Mouse (Mus musculus): Measurements from ENCODE around the gene Ypel2. TPM values are rescaled to one million over a fixed set of nuclear protein-coding genes. Genes with fewer than 3 reads are reported as not detected.

The Ypel2 gene
- polyA plus RNA-seq, 1 experiment from 2014 or later = 11.6 TPM

DNA sequence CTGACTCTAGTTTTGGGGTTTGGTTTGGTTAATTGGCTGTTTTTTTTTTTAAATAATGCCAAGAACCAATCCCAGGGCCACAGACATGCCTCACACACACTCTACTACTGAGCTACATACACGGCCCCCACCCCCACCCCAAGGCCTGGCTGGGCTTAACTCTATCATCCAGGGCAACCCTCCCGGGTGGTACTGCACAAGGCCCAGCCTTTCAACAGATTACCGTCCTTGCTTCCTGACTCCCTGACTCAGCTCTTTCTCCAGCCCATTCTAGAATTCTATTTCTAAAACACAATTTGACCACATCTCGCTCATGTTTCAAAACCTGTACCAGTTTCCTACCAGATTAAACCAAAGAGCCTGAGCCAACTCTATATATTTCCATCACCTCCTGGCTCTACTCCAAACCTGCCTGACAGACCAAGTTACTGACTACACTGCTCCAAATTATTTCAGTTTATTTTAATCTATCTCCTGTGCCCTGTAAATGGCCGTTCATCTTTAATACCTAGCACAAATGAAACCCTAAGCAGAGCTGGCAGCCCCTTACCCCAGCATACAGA is 12.2 kb downstream of the Ypel2 start:
- 74% methylated on average over 5 of the region's 5 CpGs for WGBS
- Histone ChIP-seq H3K27me3 (ENCODE audit: insufficient read depth, low read length) (no peaks in the 10 kb centered on the region), H3K4me2 (replicated peaks; ENCODE audit: low read depth, low read length) (no peak overlapping the region), H3K9ac (replicated peaks; ENCODE audit: low read length) (no peak overlapping the region), H3K36me3 (ENCODE audit: insufficient read depth, low read length) (peaks cover 6% of the 10 kb centered on the region; the same call in 1 of the 2 replicates), H3K4me3 (ENCODE audit: low read length) (no peak overlapping the region), H3K27ac (ENCODE audit: low read length) (no peak overlapping the region), H3K9me3 (ENCODE audit: low read length) (no peaks in the 10 kb centered on the region), H3K4me1 (ENCODE audit: insufficient read depth, low read length) (peaks cover 6% of the 10 kb centered on the region; the same call in 1 of the 2 replicates)
- ATAC-seq (ENCODE audit: low FRiP score, low TSS enrichment) = no peak

DNA sequence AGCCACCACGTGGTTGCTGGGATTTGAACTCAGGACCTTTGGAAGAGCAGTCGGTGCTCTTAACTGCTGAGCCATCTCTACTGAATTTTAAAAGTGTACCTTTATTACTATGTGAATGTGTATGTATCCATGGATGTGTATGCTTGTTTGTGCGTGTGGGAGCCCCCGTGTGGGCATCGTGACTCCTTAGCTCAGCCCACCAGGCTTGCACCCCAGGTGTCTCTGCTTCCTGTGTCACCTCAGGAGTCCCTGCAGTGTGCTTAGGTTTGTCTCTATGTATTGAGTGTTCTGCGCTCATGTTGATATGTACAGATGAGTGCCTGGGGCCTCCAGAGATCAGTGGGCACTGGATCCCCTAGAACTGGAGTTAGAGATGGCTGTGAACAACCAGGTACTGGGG is 13.0 kb downstream of the Ypel2 start:
- Histone ChIP-seq H3K27ac (ENCODE audit: low read length) (no peak overlapping the region), H3K27me3 (ENCODE audit: insufficient read depth, low read length) (no peaks in the 10 kb centered on the region), H3K4me2 (replicated peaks; ENCODE audit: low read depth, low read length) (no peak overlapping the region), H3K9ac (replicated peaks; ENCODE audit: low read length) (no peak overlapping the region), H3K9me3 (ENCODE audit: low read length) (no peaks in the 10 kb centered on the region), H3K36me3 (ENCODE audit: insufficient read depth, low read length) (peaks cover 6% of the 10 kb centered on the region; the same call in 1 of the 2 replicates), H3K4me1 (ENCODE audit: insufficient read depth, low read length) (peaks cover 14% of the 10 kb centered on the region), H3K4me3 (ENCODE audit: low read length) (no peak overlapping the region)
- 86% methylated on average over 6 of the region's 6 CpGs for WGBS
- ATAC-seq (ENCODE audit: low FRiP score, low TSS enrichment) = no peak

DNA sequence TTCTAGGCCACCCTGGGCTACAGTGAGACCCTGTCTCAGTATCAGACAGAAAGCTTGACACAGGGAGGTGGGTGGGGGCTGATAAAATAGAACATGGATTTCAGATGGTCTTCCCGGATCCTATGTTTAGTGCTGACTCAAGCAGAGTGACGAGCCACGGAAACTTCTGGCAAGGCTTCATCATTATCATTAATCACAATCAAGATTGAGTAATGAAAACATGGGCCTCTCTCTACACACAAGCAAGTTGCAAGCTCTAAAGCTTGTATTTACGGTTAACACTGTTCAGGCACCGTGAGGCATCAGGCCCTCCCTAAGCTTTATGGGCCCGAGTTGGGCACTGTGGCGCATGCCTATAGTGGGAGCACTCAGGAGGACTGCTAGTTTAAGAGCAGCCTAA is 13.7 kb downstream of the Ypel2 start:
- Histone ChIP-seq H3K36me3 (ENCODE audit: insufficient read depth, low read length) (peaks cover 6% of the 10 kb centered on the region; the same call in 1 of the 2 replicates), H3K4me2 (replicated peaks; ENCODE audit: low read depth, low read length) (no peak overlapping the region), H3K9me3 (ENCODE audit: low read length) (no peaks in the 10 kb centered on the region), H3K9ac (replicated peaks; ENCODE audit: low read length) (no peak overlapping the region), H3K4me1 (ENCODE audit: insufficient read depth, low read length) (peaks cover 18% of the 10 kb centered on the region), H3K4me3 (ENCODE audit: low read length) (no peak overlapping the region), H3K27me3 (ENCODE audit: insufficient read depth, low read length) (no peaks in the 10 kb centered on the region), H3K27ac (ENCODE audit: low read length) (no peak overlapping the region)
- 63% methylated on average over 7 of the region's 7 CpGs for WGBS
- no peak for ATAC-seq (ENCODE audit: low FRiP score, low TSS enrichment)

GRCm38 (mm10) chr11:86977242-86977641 is 16.3 kb downstream of the Ypel2 start:
- Histone ChIP-seq H3K9ac (replicated peaks; ENCODE audit: low read length) (no peak overlapping the region), H3K9me3 (ENCODE audit: low read length) (no peaks in the 10 kb centered on the region), H3K4me3 (ENCODE audit: low read length) (no peak overlapping the region), H3K4me2 (replicated peaks; ENCODE audit: low read depth, low read length) (no peak overlapping the region), H3K27ac (ENCODE audit: low read length) (no peak overlapping the region), H3K27me3 (ENCODE audit: insufficient read depth, low read length) (no peaks in the 10 kb centered on the region), H3K4me1 (ENCODE audit: insufficient read depth, low read length) (peaks cover 33% of the 10 kb centered on the region), H3K36me3 (ENCODE audit: insufficient read depth, low read length) (peaks cover 6% of the 10 kb centered on the region; the same call in 1 of the 2 replicates)
- ATAC-seq (ENCODE audit: low FRiP score, low TSS enrichment) = no peak
- 95% methylated on average over 5 of the region's 5 CpGs for WGBS

DNA sequence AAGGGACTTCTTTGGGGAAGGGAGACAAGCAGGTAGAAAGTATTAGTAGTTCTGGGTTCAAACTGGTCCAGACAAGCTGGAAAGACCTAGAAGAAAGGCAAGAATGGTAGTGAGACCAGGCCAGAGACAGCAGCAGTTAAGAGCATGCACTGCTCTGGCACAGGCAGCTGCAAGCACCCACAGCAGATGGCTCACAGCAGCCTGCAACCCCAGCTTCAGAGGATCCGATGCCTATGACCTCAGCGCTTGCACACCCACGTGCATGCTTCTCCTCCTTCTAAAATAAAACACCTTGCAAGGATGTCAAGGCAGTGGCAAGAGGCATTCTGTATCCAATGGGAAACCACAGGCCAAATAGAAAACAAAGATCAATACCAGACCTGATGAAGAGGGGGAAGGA is 19.1 kb downstream of the Ypel2 start:
- ATAC-seq (ENCODE audit: low FRiP score, low TSS enrichment) = no peak
- Histone ChIP-seq H3K9ac (replicated peaks; ENCODE audit: low read length) (no peak overlapping the region), H3K4me1 (ENCODE audit: insufficient read depth, low read length) (peaks cover 38% of the 10 kb centered on the region), H3K36me3 (ENCODE audit: insufficient read depth, low read length) (peaks cover 17% of the 10 kb centered on the region; the same call in 1 of the 2 replicates), H3K4me2 (replicated peaks; ENCODE audit: low read depth, low read length) (no peak overlapping the region), H3K9me3 (ENCODE audit: low read length) (no peaks in the 10 kb centered on the region), H3K27me3 (ENCODE audit: insufficient read depth, low read length) (no peaks in the 10 kb centered on the region), H3K27ac (ENCODE audit: low read length) (no peak overlapping the region), H3K4me3 (ENCODE audit: low read length) (no peak overlapping the region)
- WGBS = 45% methylated on average over 3 of the region's 3 CpGs

- WGBS = 50% methylated on average over 5 of the region's 5 CpGs
- Histone ChIP-seq H3K4me3 (ENCODE audit: low read length) (no peak overlapping the region), H3K4me2 (replicated peaks; ENCODE audit: low read depth, low read length) (no peak overlapping the region), H3K4me1 (ENCODE audit: insufficient read depth, low read length) (peaks cover 50% of the 10 kb centered on the region), H3K27ac (ENCODE audit: low read length) (no peak overlapping the region), H3K9ac (replicated peaks; ENCODE audit: low read length) (no peak overlapping the region), H3K9me3 (ENCODE audit: low read length) (no peaks in the 10 kb centered on the region), H3K36me3 (ENCODE audit: insufficient read depth, low read length) (peaks cover 17% of the 10 kb centered on the region; the same call in 1 of the 2 replicates), H3K27me3 (ENCODE audit: insufficient read depth, low read length) (no peaks in the 10 kb centered on the region)
- ATAC-seq (ENCODE audit: low FRiP score, low TSS enrichment) = no peak
Observed at GRCm38 (mm10) chr11:86973255-86973654, 20.3 kb downstream of the Ypel2 start.

- H3K27ac ChIP-seq (ENCODE audit: low read length) = no peak overlapping the region
- no peak overlapping the region for H3K4me3 ChIP-seq (ENCODE audit: low read length)
- H3K4me1 ChIP-seq (ENCODE audit: insufficient read depth, low read length) = peaks cover 50% of the 10 kb centered on the region
- no peak for ATAC-seq (ENCODE audit: low FRiP score, low TSS enrichment)
- H3K27me3 ChIP-seq (ENCODE audit: insufficient read depth, low read length) = no peaks in the 10 kb centered on the region
- H3K9ac ChIP-seq (replicated peaks; ENCODE audit: low read length) = no peak overlapping the region
- H3K36me3 ChIP-seq (ENCODE audit: insufficient read depth, low read length) = peaks cover 11% of the 10 kb centered on the region; the same call in 1 of the 2 replicates
- no peaks in the 10 kb centered on the region for H3K9me3 ChIP-seq (ENCODE audit: low read length)
- WGBS = 67% methylated on average over 7 of the region's 7 CpGs
- H3K4me2 ChIP-seq (replicated peaks; ENCODE audit: low read depth, low read length) = no peak overlapping the region
Observed at GRCm38 (mm10) chr11:86971057-86971753, 22.3 kb downstream of the Ypel2 start.

DNA sequence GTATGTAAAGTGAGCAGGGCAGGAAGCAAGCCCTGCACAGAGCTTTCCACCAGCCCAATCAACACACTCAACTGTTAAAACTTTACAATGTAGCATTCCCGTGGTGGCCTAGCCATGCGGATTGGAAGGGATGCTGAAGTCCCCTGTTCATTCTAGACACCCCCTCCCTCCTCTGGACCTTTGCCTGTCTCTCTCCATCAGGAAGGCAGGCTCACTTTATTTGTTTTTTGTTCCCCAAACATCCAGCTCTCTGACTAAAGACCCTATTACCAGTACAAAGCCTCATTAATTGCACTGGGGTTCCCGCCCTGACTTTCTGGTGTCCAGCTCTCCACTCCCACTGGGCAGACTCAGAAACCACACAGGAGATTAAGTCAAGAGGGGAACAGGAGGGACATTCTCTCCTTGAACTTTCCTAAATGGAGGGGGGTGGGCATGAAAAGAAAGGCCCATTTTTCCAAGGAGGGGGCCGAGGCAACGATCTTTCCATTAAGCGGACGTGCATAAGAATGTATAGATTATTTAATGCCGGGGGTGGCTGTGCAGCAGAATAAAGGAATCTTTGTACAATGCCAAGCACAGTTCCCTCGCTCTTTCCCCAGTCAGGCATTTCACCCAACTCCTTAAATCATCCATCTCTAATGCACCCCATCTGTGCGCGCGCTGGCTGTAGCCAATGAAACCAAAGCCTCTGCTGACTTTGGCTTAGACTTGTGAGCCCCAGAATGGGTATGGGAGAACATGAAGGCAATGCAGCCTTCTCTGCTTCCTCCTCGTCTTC is 24.3 kb downstream of the Ypel2 start:
- H3K36me3 ChIP-seq (ENCODE audit: insufficient read depth, low read length) = peaks cover 11% of the 10 kb centered on the region; the same call in 1 of the 2 replicates
- peak overlapping the region; percentile 64 for H3K27ac ChIP-seq (ENCODE audit: low read length)
- no peaks in the 10 kb centered on the region for H3K27me3 ChIP-seq (ENCODE audit: insufficient read depth, low read length)
- 53% methylated on average over 13 of the region's 13 CpGs for WGBS
- H3K4me2 ChIP-seq (replicated peaks; ENCODE audit: low read depth, low read length) = no peak overlapping the region
- 0 out of 2 replicates have a peak, but pooled peaks have one; percentile 19 for ATAC-seq (ENCODE audit: low FRiP score, low TSS enrichment)
- H3K9me3 ChIP-seq (ENCODE audit: low read length) = no peaks in the 10 kb centered on the region
- H3K4me1 ChIP-seq (ENCODE audit: insufficient read depth, low read length) = peaks cover 38% of the 10 kb centered on the region
- no peak overlapping the region for H3K9ac ChIP-seq (replicated peaks; ENCODE audit: low read length)
- no peak overlapping the region for H3K4me3 ChIP-seq (ENCODE audit: low read length)

DNA sequence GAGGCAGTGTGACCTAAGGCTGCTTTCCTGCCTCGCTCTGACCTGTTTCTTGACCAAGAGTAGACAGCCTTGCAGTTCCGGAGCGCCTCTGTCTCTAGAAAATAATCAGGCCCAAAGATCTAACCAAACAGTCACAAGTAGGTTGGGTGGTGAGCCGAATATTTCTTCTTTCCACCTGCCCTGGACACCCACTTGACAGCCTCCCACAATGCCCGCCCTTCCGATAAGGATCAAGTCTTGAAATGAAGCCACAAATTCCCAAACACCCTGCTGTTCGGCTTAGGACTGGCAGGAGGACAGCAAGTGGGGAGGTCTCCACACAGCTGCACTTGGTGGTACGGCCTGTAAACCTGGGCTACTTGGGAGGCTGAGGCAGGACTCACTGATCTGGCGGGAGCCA is 26.0 kb downstream of the Ypel2 start:
- no peak overlapping the region for H3K4me2 ChIP-seq (replicated peaks; ENCODE audit: low read depth, low read length)
- WGBS = 83% methylated on average over 9 of the region's 9 CpGs

More for the DNA sequence above, 26.0 kb downstream of the Ypel2 start:
- H3K27ac ChIP-seq (ENCODE audit: low read length) = no peak overlapping the region
- peaks cover 11% of the 10 kb centered on the region; the same call in 1 of the 2 replicates for H3K36me3 ChIP-seq (ENCODE audit: insufficient read depth, low read length)
- peaks cover 37% of the 10 kb centered on the region for H3K4me1 ChIP-seq (ENCODE audit: insufficient read depth, low read length)
- H3K4me3 ChIP-seq (ENCODE audit: low read length) = no peak overlapping the region
- H3K27me3 ChIP-seq (ENCODE audit: insufficient read depth, low read length) = no peaks in the 10 kb centered on the region
- H3K9me3 ChIP-seq (ENCODE audit: low read length) = no peaks in the 10 kb centered on the region
- no peak for ATAC-seq (ENCODE audit: low FRiP score, low TSS enrichment)
- H3K9ac ChIP-seq (replicated peaks; ENCODE audit: low read length) = no peak overlapping the region
